Comparison of ENCODE assay signal across 8 mouse cellular contexts in the genomic region with DNA sequence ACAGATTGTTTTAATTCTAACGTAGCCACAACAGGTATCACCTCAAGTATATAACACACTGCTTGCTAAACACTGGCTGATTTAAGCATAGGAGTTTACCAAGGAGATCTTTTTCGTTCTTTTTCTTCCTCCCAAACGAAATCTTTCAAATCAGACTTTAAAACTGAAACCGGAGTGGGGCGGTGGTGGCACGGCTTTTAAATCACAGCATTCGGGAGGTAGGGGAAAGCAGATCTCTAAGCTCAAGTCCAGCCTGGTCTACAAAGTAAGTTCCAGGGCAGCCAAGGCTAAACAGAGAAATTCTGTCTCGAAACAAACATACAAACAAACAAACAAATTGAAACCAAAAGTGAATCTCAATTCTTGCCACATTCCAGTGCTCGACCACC. TPM values are rescaled to one million over a fixed set of nuclear protein-coding genes. Genes with fewer than 3 reads are reported as not detected.
DNase-seq lines count a peak whose midpoint lies in the region; ATAC-seq and TF ChIP-seq lines count a peak whose summit lies in the region.

No protein-coding gene starts in this region.

- H3K4me3 ChIP-seq in heart, embryonic 12.5 days: peak overlapping the region; percentile 96
- H3K4me3 ChIP-seq in MEL (ENCODE audit: control insufficient read depth in 1 of 2, insufficient read depth in 1 of 2, low read depth in 2 of 2, low read length in 2 of 2) (peak overlapping the region; percentile 55 to 62), macrophage (ENCODE audit: inconsistent target) (peak overlapping the region; percentile 83)
- H3K4me3 ChIP-seq in heart, postnatal 0 days (ENCODE audit: low read depth, low read length): peak overlapping the region; percentile 95

- WGBS in heart, embryonic 12.5 days: 13% methylated on average over 9 of the region's 9 CpGs
- WGBS in heart, postnatal 0 days: 6% methylated on average over 9 of the region's 9 CpGs
- WGBS in macrophage (ENCODE audit: missing documents): 1% methylated on average over 9 of the region's 9 CpGs

- TF ChIP-seq EP300 in MEL (IDR thresholded peaks at IDR 0.05; ENCODE audit: low read depth in 1 of 2, low read length in 2 of 2): no peak
- no peak for TF ChIP-seq EP300 in heart, postnatal 0 days (IDR thresholded peaks at IDR 0.05; ENCODE audit: low read depth)

- peak overlapping the region; percentile 92 for H3K9ac ChIP-seq in heart, embryonic 12.5 days
- peak overlapping the region; percentile 82 for H3K9ac ChIP-seq in MEL (ENCODE audit: control insufficient read depth, low read depth, low read length, poor library complexity, severe bottlenecking)
- H3K9ac ChIP-seq in heart, postnatal 0 days (replicated peaks; ENCODE audit: low read depth, low read length): peak overlapping the region; percentile 92

- no peaks in the 10 kb centered on the region for H3K36me3 ChIP-seq in heart, embryonic 12.5 days
- H3K36me3 ChIP-seq in MEL (ENCODE audit: control insufficient read depth in 1 of 2, insufficient read depth in 2 of 2, low read length in 2 of 2) (peaks cover 3 to 4% of the 10 kb centered on the region in 2 experiments; a peak in 3 of 4 replicates), macrophage (ENCODE audit: inconsistent target) (no peaks in the 10 kb centered on the region)
- H3K36me3 ChIP-seq in heart, postnatal 0 days (replicated peaks; ENCODE audit: control insufficient read depth, insufficient read depth, low read length): no peaks in the 10 kb centered on the region

- no peak for ATAC-seq in heart, embryonic 12.5 days (ENCODE audit: insufficient number of reproducible peaks, low FRiP score)
- ATAC-seq in heart, postnatal 0 days (ENCODE audit: insufficient read depth, low read depth): no peak

- TF ChIP-seq RAD21 in MEL (IDR thresholded peaks at IDR 0.05; ENCODE audit: low read depth, low read length): no peak

- H3K27ac ChIP-seq in heart, embryonic 12.5 days (ENCODE audit: poor library complexity, severe bottlenecking): peak overlapping the region; percentile 82
- peak overlapping the region; percentile 77 for H3K27ac ChIP-seq in MEL (ENCODE audit: control insufficient read depth, low read depth, low read length)
- peak overlapping the region; percentile 92 for H3K27ac ChIP-seq in heart, postnatal 0 days (ENCODE audit: low read depth)
- peak overlapping the region; percentile 71 for H3K27ac ChIP-seq in macrophage

- H3K4me1 ChIP-seq in heart, embryonic 12.5 days (replicated peaks): peaks cover 18% of the 10 kb centered on the region
- H3K4me1 ChIP-seq in MEL (ENCODE audit: control insufficient read depth in 1 of 2, insufficient read depth in 2 of 2, low read length in 2 of 2): peaks cover 0 to 3% of the 10 kb centered on the region in 2 experiments; a peak in 1 of 4 replicates
- H3K4me1 ChIP-seq in heart, postnatal 0 days (ENCODE audit: control insufficient read depth, insufficient read depth): peaks cover 7% of the 10 kb centered on the region

- H3K27me3 ChIP-seq in heart, embryonic 12.5 days (replicated peaks): no peaks in the 10 kb centered on the region
- H3K27me3 ChIP-seq in MEL (ENCODE audit: control insufficient read depth in 1 of 2, insufficient read depth in 2 of 2, low read length in 2 of 2): no peaks in the 10 kb centered on the region
- no peaks in the 10 kb centered on the region for H3K27me3 ChIP-seq in heart, postnatal 0 days (ENCODE audit: control insufficient read depth, insufficient read depth, low read length)

- H3K79me2 ChIP-seq in MEL (ENCODE audit: control insufficient read depth, insufficient read depth, low read length, poor library complexity) (peaks cover 56% of the 10 kb centered on the region), macrophage (ENCODE audit: inconsistent target) (peaks cover 58% of the 10 kb centered on the region)

- H3K4me2 ChIP-seq in heart, embryonic 12.5 days: peak overlapping the region; percentile 80
- H3K4me2 ChIP-seq in heart, postnatal 0 days (ENCODE audit: low read depth, low read length): peak overlapping the region; percentile 88

- TF ChIP-seq CTCF in MEL (IDR thresholded peaks at IDR 0.05 in 2 of 3, conservative IDR thresholded peaks at IDR 0.05 in 1 of 3; ENCODE audit: control insufficient read depth in 1 of 3, insufficient read depth in 1 of 3, low read depth in 2 of 3, low read length in 3 of 3, poor library complexity in 1 of 3, severe bottlenecking in 1 of 3): no peak
- TF ChIP-seq CTCF in heart, postnatal 0 days (IDR thresholded peaks at IDR 0.05; ENCODE audit: low read depth): no peak

- DNase-seq in heart, adult 8-10 months (ENCODE audit: low spot score): no peak
- DNase-seq in MEL (ENCODE audit: low read depth, low spot score): no peak
- DNase-seq in heart, postnatal 0 days (ENCODE audit: low spot score): no peak
- DNase-seq in gastrocnemius, adult 18-20 months (ENCODE audit: low spot score): no peak
- no peak for DNase-seq in gastrocnemius, adult 8-10 months (ENCODE audit: low spot score in 2 of 2)
- DNase-seq in urinary bladder, postnatal 36 days (ENCODE audit: low spot score in 2 of 2): no peak

- peaks cover 4% of the 10 kb centered on the region; the same call in 1 of the 2 replicates for H3K9me3 ChIP-seq in heart, embryonic 12.5 days (replicated peaks)
- no peaks in the 10 kb centered on the region for H3K9me3 ChIP-seq in MEL (replicated peaks; ENCODE audit: insufficient read depth, low read length)
- no peaks in the 10 kb centered on the region for H3K9me3 ChIP-seq in heart, postnatal 0 days (replicated peaks; ENCODE audit: control insufficient read depth, low read length)

- no peak for TF ChIP-seq POLR2A in MEL (IDR thresholded peaks at IDR 0.05; ENCODE audit: control insufficient read depth in 1 of 2, insufficient read depth in 1 of 2, low read depth in 1 of 2, low read length in 2 of 2, poor library complexity in 1 of 2)

TF ChIP-seq in MEL, 35 proteins besides CTCF, POLR2A, EP300 and RAD21 (continues in another document):
- TF ChIP-seq ZNF384 (IDR thresholded peaks at IDR 0.05; ENCODE audit: low read depth, low read length): no peak
- TF ChIP-seq ZKSCAN1 (IDR thresholded peaks at IDR 0.05; ENCODE audit: low read depth, low read length): no peak
- no peak for TF ChIP-seq HCFC1 (IDR thresholded peaks at IDR 0.05; ENCODE audit: low read depth, low read length)
- TF ChIP-seq NELFE (IDR thresholded peaks at IDR 0.05; ENCODE audit: low read depth, low read length): no peak
- TF ChIP-seq TBP (IDR thresholded peaks at IDR 0.05; ENCODE audit: low read depth, low read length): no peak
- TF ChIP-seq SMC3 (IDR thresholded peaks at IDR 0.05; ENCODE audit: low read depth, low read length): no peak
- no peak for TF ChIP-seq MYB (IDR thresholded peaks at IDR 0.05; ENCODE audit: low read depth, low read length)

RNA-seq across cellular contexts. Expression of gene Zc3h7a, which starts 1.1 kb away (rescaled TPM):
- 77.9 and 83.9 TPM in 2 replicates for polyA plus RNA-seq in heart, embryonic 12.5 days (2016; fragmentation: Nextera tagmentation; extraction: Ambion mirVana)
- 10 to 100 TPM; 17.9 to 24.5 (median 23.6) TPM for total RNA-seq in heart, adult 8-10 months (2022)
- 40.9 and 48.7 TPM in 2 replicates for total RNA-seq in MEL (2012; rRNA removed)
- 100 to 1,000 TPM in 1 of 2 experiments, 10 to 100 TPM in 1; 77.4 to 202 TPM for polyA plus RNA-seq in MEL (2012; ENCODE audit: insufficient read depth in 1 of 2, insufficient read length in 2 of 2, low read depth in 1 of 2, low replicate concordance in 2 of 2, missing spikeins in 1 of 2)
- total RNA-seq in heart, postnatal 0 days (2014; rRNA removed; ENCODE audit: low replicate concordance): 38.1 and 51.7 TPM in 2 replicates
- polyA plus RNA-seq in heart, postnatal 0 days (2015; fragmentation: Nextera tagmentation; extraction: Ambion mirVana): 28.6 and 30.3 TPM in 2 replicates
- total RNA-seq in macrophage (2018; cell fraction: chromatin; rRNA removed): 1,000 to 10,000 TPM; 1,100 to 4,230 (median 1,584) TPM
- 100 to 1,000 TPM in 4 of 26 experiments, 10 to 100 TPM in 22; 36.4 to 125 (median 54.0) TPM for total RNA-seq in macrophage (2018; cell fraction: cytosol; rRNA removed)
- 1,000 to 10,000 TPM in 19 of 26 experiments, 100 to 1,000 TPM in 7; 737 to 4,041 (median 1,180) TPM for total RNA-seq in macrophage (2018; cell fraction: nucleus; rRNA removed)
- 64.3 to 121 TPM (median 115 TPM) in 3 replicates for polyA plus RNA-seq in macrophage (2018)
- total RNA-seq in gastrocnemius, adult 18-20 months (2021): 10 to 100 TPM; 10.3 to 16.8 TPM
- 10 to 100 TPM in 3 of 4 experiments, 1 to 10 TPM in 1; 9.7 to 15.8 (median 13.5) TPM for total RNA-seq in gastrocnemius, adult 8-10 months (2022)

RNA-seq across cellular contexts. Expression of gene Rsl1d1, which starts 28.0 kb away (rescaled TPM):
- polyA plus RNA-seq in heart, embryonic 12.5 days (2016; fragmentation: Nextera tagmentation; extraction: Ambion mirVana): 146 and 152 TPM in 2 replicates
- total RNA-seq in heart, adult 8-10 months (2022): 10 to 100 TPM; 45.2 to 53.4 (median 49.7) TPM
- total RNA-seq in MEL (2012; rRNA removed): 191 and 232 TPM in 2 replicates
- polyA plus RNA-seq in MEL (2012; ENCODE audit: insufficient read depth in 1 of 2, insufficient read length in 2 of 2, low read depth in 1 of 2, low replicate concordance in 2 of 2, missing spikeins in 1 of 2): 1,000 to 10,000 TPM in 1 of 2 experiments, 100 to 1,000 TPM in 1; 228 to 1,181 TPM
- 54.1 and 71.0 TPM in 2 replicates for total RNA-seq in heart, postnatal 0 days (2014; rRNA removed; ENCODE audit: low replicate concordance)
- 99.2 and 106 TPM in 2 replicates for polyA plus RNA-seq in heart, postnatal 0 days (2015; fragmentation: Nextera tagmentation; extraction: Ambion mirVana)
- total RNA-seq in macrophage (2018; cell fraction: chromatin; rRNA removed): 10 to 100 TPM in 24 of 26 experiments, 1 to 10 TPM in 2; 8.5 to 51.7 (median 34.3) TPM
- total RNA-seq in macrophage (2018; cell fraction: cytosol; rRNA removed): 10 to 100 TPM; 43.0 to 70.3 (median 54.5) TPM
- total RNA-seq in macrophage (2018; cell fraction: nucleus; rRNA removed): 10 to 100 TPM; 15.1 to 71.1 (median 27.5) TPM
- polyA plus RNA-seq in macrophage (2018): 45.4 to 112 TPM (median 99.2 TPM) in 3 replicates
- total RNA-seq in gastrocnemius, adult 18-20 months (2021): 10 to 100 TPM; 42.7 to 44.9 TPM
- 10 to 100 TPM; 41.0 to 47.7 (median 42.4) TPM for total RNA-seq in gastrocnemius, adult 8-10 months (2022)

RNA-seq across cellular contexts. Expression of gene Txndc11, which starts 40.6 kb away (rescaled TPM):
- 36.7 and 37.2 TPM in 2 replicates for polyA plus RNA-seq in heart, embryonic 12.5 days (2016; fragmentation: Nextera tagmentation; extraction: Ambion mirVana)
- total RNA-seq in heart, adult 8-10 months (2022): 10 to 100 TPM; 11.9 to 17.1 (median 12.5) TPM
- total RNA-seq in MEL (2012; rRNA removed): 19.7 and 24.9 TPM in 2 replicates
- 10 to 100 TPM in 1 of 2 experiments, not detected in 1; 33.7 TPM for polyA plus RNA-seq in MEL (2012; ENCODE audit: insufficient read depth in 1 of 2, insufficient read length in 2 of 2, low read depth in 1 of 2, low replicate concordance in 2 of 2, missing spikeins in 1 of 2)
- 35.6 and 55.2 TPM in 2 replicates for total RNA-seq in heart, postnatal 0 days (2014; rRNA removed; ENCODE audit: low replicate concordance)
- 20.1 and 24.3 TPM in 2 replicates for polyA plus RNA-seq in heart, postnatal 0 days (2015; fragmentation: Nextera tagmentation; extraction: Ambion mirVana)
- total RNA-seq in macrophage (2018; cell fraction: chromatin; rRNA removed): 10 to 100 TPM; 27.8 to 96.1 (median 52.3) TPM
- total RNA-seq in macrophage (2018; cell fraction: cytosol; rRNA removed): 10 to 100 TPM; 11.5 to 24.6 (median 16.7) TPM
- total RNA-seq in macrophage (2018; cell fraction: nucleus; rRNA removed): 10 to 100 TPM; 21.7 to 63.1 (median 35.8) TPM
- 15.5 to 18.2 TPM (median 18.0 TPM) in 3 replicates for polyA plus RNA-seq in macrophage (2018)
- total RNA-seq in gastrocnemius, adult 18-20 months (2021): 1 to 10 TPM; 6.7 to 9.0 TPM
- total RNA-seq in gastrocnemius, adult 8-10 months (2022): 1 to 10 TPM; 4.6 to 8.5 (median 7.0) TPM
